Mouse (Mus musculus): ENCODE results near the gene Gm17660. TPM values are rescaled to one million over a fixed set of nuclear protein-coding genes. Genes with fewer than 3 reads are reported as not detected.

Gm17660 gene
- polyA plus RNA-seq (2012; ENCODE audit: insufficient read depth, insufficient read length, low replicate concordance, missing spikeins): not detected in 2 replicates

DNA sequence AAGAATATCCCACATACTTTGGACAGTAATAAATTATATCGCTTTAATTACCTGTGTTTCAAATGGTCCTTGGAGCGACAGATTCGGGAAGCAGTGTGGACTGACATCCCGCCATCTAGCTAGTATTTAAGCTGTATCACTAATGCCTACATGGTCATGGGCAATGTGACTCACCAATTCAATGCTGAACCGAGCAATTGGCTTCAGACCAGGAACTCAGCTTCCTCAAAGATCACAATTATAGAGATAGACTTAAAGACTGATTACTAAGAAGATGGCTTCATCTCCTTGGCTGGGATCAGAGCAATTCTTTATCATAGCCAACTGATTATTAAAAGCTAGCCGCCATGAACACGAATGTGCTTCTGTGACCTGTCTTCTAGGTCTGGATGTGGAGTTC is at the start of gene Gm17660:
Gene Gm17660, minus strand, starts transcription at position 101 of the 400 bp plus-strand sequence.
- whole genome bisulfite sequencing: 79% methylated on average over 7 of the region's 7 CpGs
- no peak within 1 kb of the TSS for H3K27ac ChIP-seq (ENCODE audit: insufficient read depth, low read depth, low read length)
- H3K4me1 ChIP-seq (ENCODE audit: control insufficient read depth, insufficient read depth, low read length): peaks cover 5% of the 10 kb centered on the region
- no peak for TF ChIP-seq CTCF (IDR thresholded peaks at IDR 0.05; ENCODE audit: insufficient read depth, low read depth, low read length)
- TF ChIP-seq POLR2A (IDR thresholded peaks at IDR 0.05; ENCODE audit: insufficient read depth, low read depth, low read length): no peak
- no peak within 1 kb of the TSS for H3K4me3 ChIP-seq (ENCODE audit: insufficient read depth, low read depth, low read length)

DNA sequence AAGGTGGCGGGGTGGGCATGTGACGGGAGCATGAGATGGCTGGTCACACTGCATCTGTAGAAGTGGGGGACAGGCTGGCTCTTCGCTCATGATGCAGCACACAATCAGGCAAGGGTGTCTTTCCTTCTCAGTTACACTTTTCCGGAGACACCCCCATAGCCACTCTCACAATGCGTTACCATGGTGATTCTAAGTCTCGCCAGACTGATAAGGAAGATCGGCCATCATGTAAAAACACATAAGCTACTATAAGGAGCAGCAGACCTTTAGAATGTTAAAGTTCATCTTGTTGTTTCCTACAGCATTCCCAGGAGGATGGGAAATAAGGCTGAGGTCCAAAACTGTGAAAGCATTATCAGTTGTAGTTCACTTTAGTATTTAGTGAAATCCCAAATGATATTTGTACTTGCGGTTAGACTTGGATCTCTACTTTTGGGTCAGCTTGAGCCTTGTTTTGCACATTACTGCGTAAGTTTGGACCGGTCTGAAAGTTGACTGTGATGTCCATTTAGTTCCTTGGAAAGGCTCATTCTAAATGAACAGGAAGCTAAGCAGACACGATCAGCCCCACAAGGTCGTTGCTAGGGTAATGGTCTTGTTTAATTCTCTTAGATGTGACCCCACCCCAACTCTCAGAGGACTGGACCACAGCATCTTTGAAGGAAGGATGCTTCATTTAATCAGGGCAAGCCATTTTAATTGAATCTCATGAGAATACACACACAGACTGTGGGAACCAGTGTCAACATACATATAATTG is 49.3 kb upstream of the Gm17660 start:
- TF ChIP-seq CTCF (IDR thresholded peaks at IDR 0.05; ENCODE audit: insufficient read depth, low read depth, low read length): no peak
- no peak for TF ChIP-seq POLR2A (IDR thresholded peaks at IDR 0.05; ENCODE audit: insufficient read depth, low read depth, low read length)
- H3K4me3 ChIP-seq (ENCODE audit: insufficient read depth, low read depth, low read length): no peak overlapping the region
- no peaks in the 10 kb centered on the region for H3K4me1 ChIP-seq (ENCODE audit: control insufficient read depth, insufficient read depth, low read length)
- H3K27ac ChIP-seq (ENCODE audit: insufficient read depth, low read depth, low read length): no peak overlapping the region
- 88% methylated on average over 12 of the region's 12 CpGs for WGBS

DNA sequence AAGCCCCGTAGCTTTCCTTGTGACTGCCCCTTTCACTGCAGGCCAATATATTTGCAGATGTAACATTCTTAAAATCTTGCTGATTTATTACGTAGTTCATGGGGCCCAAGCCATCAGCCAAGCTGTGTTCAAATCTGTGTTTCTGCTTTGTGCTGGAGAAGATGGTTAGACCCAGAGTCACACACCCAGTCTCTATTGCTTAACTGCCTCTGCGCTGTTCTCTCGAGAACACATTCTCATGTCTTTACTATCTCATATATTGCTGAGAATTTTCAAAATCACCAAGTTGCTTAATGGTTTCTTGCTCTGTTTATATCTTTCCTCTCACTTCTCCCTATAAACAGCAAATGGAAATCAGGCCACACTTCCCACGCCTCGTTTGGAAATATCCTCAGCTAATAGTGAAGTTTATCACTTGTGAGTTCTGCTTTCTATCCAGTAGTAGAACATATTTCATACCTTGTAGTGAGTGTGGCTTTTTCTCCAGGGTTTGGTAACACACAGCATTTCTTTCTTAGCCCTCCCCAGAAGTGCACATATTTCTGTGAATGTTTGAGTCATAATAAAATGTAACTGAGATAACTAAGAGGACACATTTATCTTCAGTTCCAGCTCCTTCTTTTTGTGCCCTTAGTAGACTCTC is 46.7 kb upstream of the Gm17660 start:
- Histone ChIP-seq H3K4me3 (ENCODE audit: insufficient read depth, low read depth, low read length) (no peak overlapping the region), H3K4me1 (ENCODE audit: control insufficient read depth, insufficient read depth, low read length) (no peaks in the 10 kb centered on the region), H3K27ac (ENCODE audit: insufficient read depth, low read depth, low read length) (no peak overlapping the region)
- WGBS: 86% methylated on average over 6 of the region's 6 CpGs
- TF ChIP-seq POLR2A (IDR thresholded peaks at IDR 0.05; ENCODE audit: insufficient read depth, low read depth, low read length) (no peak), CTCF (IDR thresholded peaks at IDR 0.05; ENCODE audit: insufficient read depth, low read depth, low read length) (no peak)

DNA sequence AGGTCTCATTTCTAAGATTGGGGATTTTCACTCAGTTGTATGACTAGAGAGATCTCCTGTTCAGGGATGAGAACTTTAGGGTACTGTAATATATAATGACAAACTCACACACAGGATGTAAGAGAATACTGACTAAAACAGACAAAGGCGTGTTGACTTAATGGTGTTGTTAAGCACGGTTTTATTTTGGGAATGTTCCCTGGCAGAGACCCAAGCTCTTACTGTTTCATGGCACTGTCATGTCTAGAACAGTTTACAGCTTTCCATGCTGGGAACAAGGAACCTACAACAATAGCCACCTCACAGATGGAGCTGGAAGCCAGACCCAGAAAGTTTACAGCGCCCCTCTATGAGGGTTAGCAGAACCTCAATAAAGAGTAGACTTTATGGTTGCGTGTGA is 38.5 kb upstream of the Gm17660 start:
- Histone ChIP-seq H3K27ac (ENCODE audit: insufficient read depth, low read depth, low read length) (no peak overlapping the region), H3K4me1 (ENCODE audit: control insufficient read depth, insufficient read depth, low read length) (peaks cover 8% of the 10 kb centered on the region), H3K4me3 (ENCODE audit: insufficient read depth, low read depth, low read length) (no peak overlapping the region)
- TF ChIP-seq POLR2A (IDR thresholded peaks at IDR 0.05; ENCODE audit: insufficient read depth, low read depth, low read length) (no peak), CTCF (IDR thresholded peaks at IDR 0.05; ENCODE audit: insufficient read depth, low read depth, low read length) (no peak)
- 59% methylated on average over 4 of the region's 4 CpGs for WGBS

DNA sequence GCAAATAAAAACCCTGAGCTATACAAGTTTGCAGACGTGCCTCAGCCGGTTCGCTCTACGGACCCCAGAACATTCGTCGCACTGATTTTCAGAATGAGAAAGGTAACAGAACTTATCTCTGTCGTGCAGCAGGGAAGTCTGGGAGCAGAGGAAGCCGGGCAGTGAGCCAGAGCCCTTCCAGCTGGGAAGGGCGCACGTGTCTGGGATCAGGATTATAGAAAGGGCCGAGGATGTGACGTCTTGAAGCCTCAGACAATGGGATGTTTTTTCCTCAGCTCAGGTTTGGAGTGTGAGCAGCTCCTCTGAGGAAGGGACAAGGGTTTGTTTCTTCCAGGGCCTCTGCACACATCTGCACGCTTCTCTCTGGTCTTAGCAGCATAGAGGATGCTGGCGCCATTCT is 37.7 kb upstream of the Gm17660 start:
- Histone ChIP-seq H3K4me3 (ENCODE audit: insufficient read depth, low read depth, low read length) (no peak overlapping the region), H3K27ac (ENCODE audit: insufficient read depth, low read depth, low read length) (no peak overlapping the region), H3K4me1 (ENCODE audit: control insufficient read depth, insufficient read depth, low read length) (peaks cover 10% of the 10 kb centered on the region)
- WGBS: 49% methylated on average over 14 of the region's 14 CpGs
- TF ChIP-seq POLR2A (IDR thresholded peaks at IDR 0.05; ENCODE audit: insufficient read depth, low read depth, low read length): no peak
- no peak for TF ChIP-seq CTCF (IDR thresholded peaks at IDR 0.05; ENCODE audit: insufficient read depth, low read depth, low read length)

DNA sequence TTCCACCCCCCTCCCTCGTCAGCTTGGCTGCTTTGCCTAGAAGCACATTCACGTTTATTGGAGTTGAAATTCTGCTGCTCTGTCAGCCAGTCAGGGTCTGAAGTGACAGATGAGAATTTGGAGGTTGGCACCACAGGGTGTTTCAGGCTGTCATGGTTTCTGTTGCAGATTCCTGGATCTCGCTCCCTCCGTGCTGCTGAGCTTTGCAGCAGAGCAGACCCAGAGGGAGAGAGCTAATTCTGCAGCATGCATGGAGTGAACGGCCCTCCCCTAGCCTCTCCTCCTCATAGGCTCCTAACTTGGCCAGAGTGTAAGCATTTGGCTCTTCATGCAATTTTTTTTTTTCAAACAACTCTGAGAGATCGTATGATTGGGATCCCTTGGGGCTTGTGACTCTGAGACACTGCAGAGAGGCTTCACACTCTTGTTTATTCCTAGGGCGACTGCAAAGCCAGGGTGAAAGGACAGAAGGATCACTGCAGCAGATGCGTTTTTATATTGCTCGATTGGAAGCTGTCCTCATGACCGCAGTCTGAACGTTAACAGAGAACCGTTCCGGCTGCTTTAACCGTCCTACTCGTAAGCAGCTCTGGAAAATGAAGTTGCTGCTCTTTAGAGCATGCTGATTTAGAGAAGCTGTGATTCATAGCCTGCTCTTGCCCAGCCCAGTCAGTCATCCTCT is 36.2 kb upstream of the Gm17660 start, which contains the start of gene Sparcl1:
Gene Sparcl1, minus strand, starts transcription at position 243 of the 682 bp plus-strand sequence.
- WGBS: 10% methylated on average over 15 of the region's 15 CpGs
- TF ChIP-seq CTCF (IDR thresholded peaks at IDR 0.05; ENCODE audit: insufficient read depth, low read depth, low read length) (no peak), POLR2A (IDR thresholded peaks at IDR 0.05; ENCODE audit: insufficient read depth, low read depth, low read length) (peak; percentile 20; the same call in 1 of the 2 replicates)

DNA sequence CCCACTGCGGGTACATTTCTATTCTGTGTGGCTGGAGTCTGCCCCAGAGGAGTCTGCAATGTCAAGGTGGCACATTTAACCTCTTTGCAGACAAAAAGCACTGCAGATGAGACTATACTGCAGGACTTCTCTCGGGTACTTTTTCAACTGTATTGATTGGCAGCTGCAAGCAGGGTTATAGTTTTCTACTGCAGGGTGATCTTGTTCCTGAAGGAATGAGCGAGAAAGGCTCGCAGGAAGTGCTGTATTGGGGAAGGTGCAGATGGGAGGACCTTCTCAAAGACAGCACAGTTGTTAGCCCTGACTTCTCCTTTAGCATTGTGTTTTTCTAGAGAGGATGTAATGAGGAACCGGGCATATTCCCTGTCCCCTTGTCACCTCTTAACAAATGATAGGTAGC is 35.1 kb upstream of the Gm17660 start:
- TF ChIP-seq POLR2A (IDR thresholded peaks at IDR 0.05; ENCODE audit: insufficient read depth, low read depth, low read length): no peak
- TF ChIP-seq CTCF (IDR thresholded peaks at IDR 0.05; ENCODE audit: insufficient read depth, low read depth, low read length): no peak
- Histone ChIP-seq H3K27ac (ENCODE audit: insufficient read depth, low read depth, low read length) (peak overlapping the region; percentile 97), H3K4me3 (ENCODE audit: insufficient read depth, low read depth, low read length) (peak overlapping the region; percentile 52), H3K4me1 (ENCODE audit: control insufficient read depth, insufficient read depth, low read length) (peaks cover 22% of the 10 kb centered on the region)
- 16% methylated on average over 5 of the region's 5 CpGs for WGBS

More for the DNA sequence above, 36.2 kb upstream of the Gm17660 start, which contains the start of gene Sparcl1:
- peak within 1 kb of the TSS; percentile 52 for H3K4me3 ChIP-seq (ENCODE audit: insufficient read depth, low read depth, low read length)
- peak within 1 kb of the TSS; percentile 97 for H3K27ac ChIP-seq (ENCODE audit: insufficient read depth, low read depth, low read length)
- peaks cover 15% of the 10 kb centered on the region for H3K4me1 ChIP-seq (ENCODE audit: control insufficient read depth, insufficient read depth, low read length)

DNA sequence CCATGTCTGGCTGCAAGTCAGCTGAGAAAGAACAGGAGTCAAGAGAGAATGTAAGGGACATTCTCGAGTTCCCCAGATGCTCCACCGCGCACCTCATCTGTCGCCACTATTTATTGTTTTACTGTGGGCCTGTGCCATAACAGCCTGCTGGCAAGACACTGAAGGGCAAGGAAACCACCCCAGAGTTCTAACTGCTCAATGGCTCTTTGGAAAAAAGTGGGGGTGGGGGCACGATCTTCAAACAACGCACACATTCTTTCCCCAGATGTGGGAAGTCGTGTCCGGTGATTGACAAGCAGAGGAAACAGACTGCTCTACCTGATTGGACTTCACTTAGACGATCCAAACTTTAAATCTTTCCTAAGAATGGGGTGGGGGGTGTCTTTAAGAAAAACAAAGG is 34.6 kb upstream of the Gm17660 start:
- Histone ChIP-seq H3K4me1 (ENCODE audit: control insufficient read depth, insufficient read depth, low read length) (peaks cover 23% of the 10 kb centered on the region), H3K4me3 (ENCODE audit: insufficient read depth, low read depth, low read length) (peak overlapping the region; percentile 52), H3K27ac (ENCODE audit: insufficient read depth, low read depth, low read length) (peak overlapping the region; percentile 97)
- TF ChIP-seq CTCF (IDR thresholded peaks at IDR 0.05; ENCODE audit: insufficient read depth, low read depth, low read length) (no peak), POLR2A (IDR thresholded peaks at IDR 0.05; ENCODE audit: insufficient read depth, low read depth, low read length) (no peak)
- WGBS: 14% methylated on average over 9 of the region's 9 CpGs

Measured in olfactory bulb, adult 2 months (tissue).